Mouse (Mus musculus) C2C12 (cell line): ENCODE measurements around the gene Sirt1.

ENCODE experiments used
- CEBPB ChIP-seq: IDR thresholded peaks from one replicate; pipeline ENCODE4 v1.6.1; 2011; ENCODE audit warnings: low read depth, mild to moderate bottlenecking, control low read depth, moderate library complexity
- CTCF ChIP-seq: IDR thresholded peaks from one replicate; pipeline ENCODE4 v1.5.1; 2011; ENCODE audit not compliant: control insufficient read depth, insufficient read depth, insufficient read length
- MAX ChIP-seq: IDR thresholded peaks from one replicate; pipeline ENCODE4 v1.6.1; 2011; ENCODE audit warnings: mild to moderate bottlenecking, control low read depth
- MYOD1 ChIP-seq: IDR thresholded peaks from one replicate; pipeline ENCODE4 v1.6.1; 2011; ENCODE audit warnings: low read depth; ENCODE audit not compliant: control insufficient read depth, insufficient read length
- MYOG ChIP-seq: IDR thresholded peaks from one replicate; pipeline ENCODE4 v1.6.1; 2011; ENCODE audit not compliant: control insufficient read depth, insufficient read length; ENCODE audit errors: extremely low read depth
- USF1 ChIP-seq: IDR thresholded peaks from one replicate; pipeline ENCODE4 v1.6.1; 2011; ENCODE audit warnings: low read depth, mild to moderate bottlenecking, control low read depth, moderate library complexity

- TF ChIP-seq USF1 (no peak), CTCF (no peak), CEBPB (no peak), MAX (no peak), MYOG (no peak), MYOD1 (no peak)
Observed at GRCm38 (mm10) chr10:63282846-63283245, 98.7 kb downstream of the Sirt1 start.
